Mouse (Mus musculus): ENCODE data around the gene Kcnj9.

- TF ChIP-seq USF1 (IDR thresholded peaks at IDR 0.05; ENCODE audit: low read depth) (no peak), TCF12 (IDR thresholded peaks at IDR 0.05; ENCODE audit: insufficient read depth, poor library complexity, severe bottlenecking) (no peak), POLR2A (IDR thresholded peaks at IDR 0.05; ENCODE audit: insufficient read length, low read depth) (no peak), SRF (IDR thresholded peaks at IDR 0.05; ENCODE audit: control insufficient read depth, insufficient read length, low read depth) (no peak), MYOD1 (IDR thresholded peaks at IDR 0.05; ENCODE audit: control insufficient read depth in 1 of 3, insufficient read length in 2 of 3, low read depth in 2 of 3) (no peak), REST (IDR thresholded peaks at IDR 0.05; ENCODE audit: insufficient read depth, insufficient read length) (no peak), E2F4 (IDR thresholded peaks at IDR 0.05; ENCODE audit: insufficient read depth) (no peak)
Measured at GRCm38 (mm10) chr1:172319921-172320411, 9.2 kb downstream of the Kcnj9 start.

Measured in myocyte (in vitro differentiated cells).